Mouse (Mus musculus) layer of hippocampus, postnatal 10 days (tissue): Measurements from ENCODE around the gene Gtpbp3. TPM values are rescaled to one million over a fixed set of nuclear protein-coding genes. Genes with fewer than 3 reads are reported as not detected.
A peak's percentile ranks its signal among the peaks of the same experiment; 100 is the strongest.

Experiments
- DNase-seq, 2 experiments: peaks; one replicate each; pipeline ENCODE4 v3.0.0; 2021; ENCODE audit warnings: low spot score in 2 of 2
- long read RNA-seq: library from polyadenylated mRNA; stranded (forward); transcript quantifications from one replicate; pipeline ENCODE4 v2.0.0, GENCODE M21; 2023
- total RNA-seq, 2 experiments: library from RNA; stranded (reverse); gene quantifications; 2 replicates each; pipeline ENCODE4 v1.2.3; 2021

Gtpbp3 gene
- 10 to 100 TPM; 26.4 to 29.4 TPM for total RNA-seq
- long read RNA-seq, partial matches to known transcripts: 2 of 17 reads
- long read RNA-seq, other reads (novel, unspliced or antisense): 9 of 17 reads

GRCm38 (mm10) chr8:71487691-71488445, at the start of gene Gtpbp3:
Gene Gtpbp3 (plus strand): TSS chr8:71488103.
- peak; percentile 72 to 81 for DNase-seq

DNA sequence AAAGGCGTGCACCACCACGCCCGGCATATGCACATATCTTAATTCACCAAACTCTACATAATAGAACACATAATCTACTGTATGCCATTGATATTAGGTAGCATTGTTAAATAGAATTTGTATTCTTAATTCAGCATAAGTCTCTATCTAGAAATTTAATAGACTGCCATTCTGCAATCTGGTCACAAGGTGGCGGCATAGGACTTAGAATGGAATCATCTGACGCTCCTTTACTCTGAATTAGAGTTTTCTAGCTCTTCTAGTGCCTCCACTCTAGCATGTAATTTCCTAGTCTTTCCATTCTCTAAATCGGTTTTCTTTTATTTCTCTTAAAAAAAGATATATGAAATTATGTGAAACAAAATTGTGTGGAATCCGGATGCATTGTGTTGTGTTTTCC, 46.5 kb upstream of the Gtpbp3 start:
- peak; percentile 70 for DNase-seq

DNA sequence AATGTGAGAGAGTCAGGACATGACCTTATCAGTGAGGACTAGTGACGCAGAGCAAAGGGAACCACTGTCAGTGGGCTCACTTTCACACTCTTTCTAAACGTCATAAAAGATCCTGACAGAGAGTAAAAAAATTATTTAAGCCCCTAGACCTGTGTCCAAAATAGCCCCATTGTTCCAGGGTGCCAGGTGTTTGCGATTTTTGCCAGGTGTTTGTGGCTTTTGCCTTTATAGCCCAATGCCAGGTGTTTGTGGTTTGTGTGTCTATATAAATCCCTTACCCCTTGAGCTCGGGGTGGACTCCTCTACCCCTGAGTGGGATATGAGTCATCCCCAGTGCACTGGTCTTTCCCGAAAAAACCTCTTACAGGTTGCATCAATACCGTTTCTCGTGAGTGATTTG, 42.8 kb upstream of the Gtpbp3 start:
- no peak for DNase-seq

- DNase-seq: no peak
These were observed 36.6 kb upstream of the Gtpbp3 start for GRCm38 (mm10) chr8:71451337-71451736.

DNA sequence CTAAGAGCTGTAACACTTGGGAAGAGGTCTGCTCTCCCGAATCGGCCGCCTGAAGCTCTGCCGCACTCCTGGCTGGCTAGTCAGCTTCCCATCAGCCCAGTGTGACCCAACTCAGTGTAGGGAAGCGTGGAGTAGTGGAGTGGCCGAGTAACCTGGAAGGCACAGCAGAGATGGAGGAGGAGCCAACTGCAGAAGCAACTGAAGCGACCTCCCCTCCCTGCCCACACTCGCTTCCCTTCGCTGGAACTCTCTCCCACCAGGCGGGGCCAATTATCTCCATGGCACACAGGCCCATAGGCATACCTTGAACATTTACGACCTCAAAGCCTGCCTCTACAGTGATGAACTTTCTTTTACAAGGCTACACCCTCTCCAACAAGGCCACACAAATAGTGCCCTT, 36.1 kb upstream of the Gtpbp3 start:
- no peak for DNase-seq

DNA sequence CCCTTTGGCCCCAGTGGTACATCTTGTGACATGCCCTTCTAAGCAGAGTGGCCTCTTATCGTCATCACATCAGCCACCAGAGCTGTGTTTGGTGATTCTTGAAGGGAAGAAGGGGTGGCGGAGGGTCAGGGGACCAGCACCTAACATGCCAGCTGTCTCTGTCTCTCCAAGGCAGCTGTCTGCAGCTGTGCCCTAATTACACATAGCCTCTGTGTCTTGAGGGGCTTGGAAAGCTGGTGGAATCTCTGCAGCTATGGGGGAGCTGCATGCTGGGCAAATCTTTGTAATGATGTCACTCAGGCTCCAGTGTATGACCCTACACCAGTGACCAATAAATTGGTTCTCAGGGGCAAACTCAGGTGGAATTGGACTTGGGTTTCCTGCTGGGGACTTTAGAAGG, 35.2 kb upstream of the Gtpbp3 start:
- no peak for DNase-seq

DNA sequence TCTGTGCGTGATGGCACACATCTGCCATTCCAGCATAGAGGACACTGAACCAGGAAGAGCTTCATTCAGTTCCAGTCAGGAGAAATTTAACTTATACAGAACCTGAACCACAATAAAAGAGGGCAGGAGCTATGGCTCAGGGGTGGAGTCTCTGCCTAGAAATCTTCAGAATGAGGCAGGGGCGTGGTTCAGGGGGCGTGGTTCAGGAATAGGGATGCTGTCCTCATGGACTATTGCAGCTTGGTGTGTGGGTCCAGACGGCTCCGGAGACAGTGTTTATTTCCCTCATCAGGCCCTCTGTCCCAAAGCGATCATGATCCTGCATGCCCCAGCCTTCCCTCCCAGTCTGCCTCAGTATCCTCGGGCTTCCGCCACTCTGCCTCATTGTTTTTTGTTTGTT, 33.2 kb upstream of the Gtpbp3 start:
- no peak for DNase-seq

GRCm38 (mm10) chr8:71456906-71457305, 31.0 kb upstream of the Gtpbp3 start:
- DNase-seq: no peak

DNA sequence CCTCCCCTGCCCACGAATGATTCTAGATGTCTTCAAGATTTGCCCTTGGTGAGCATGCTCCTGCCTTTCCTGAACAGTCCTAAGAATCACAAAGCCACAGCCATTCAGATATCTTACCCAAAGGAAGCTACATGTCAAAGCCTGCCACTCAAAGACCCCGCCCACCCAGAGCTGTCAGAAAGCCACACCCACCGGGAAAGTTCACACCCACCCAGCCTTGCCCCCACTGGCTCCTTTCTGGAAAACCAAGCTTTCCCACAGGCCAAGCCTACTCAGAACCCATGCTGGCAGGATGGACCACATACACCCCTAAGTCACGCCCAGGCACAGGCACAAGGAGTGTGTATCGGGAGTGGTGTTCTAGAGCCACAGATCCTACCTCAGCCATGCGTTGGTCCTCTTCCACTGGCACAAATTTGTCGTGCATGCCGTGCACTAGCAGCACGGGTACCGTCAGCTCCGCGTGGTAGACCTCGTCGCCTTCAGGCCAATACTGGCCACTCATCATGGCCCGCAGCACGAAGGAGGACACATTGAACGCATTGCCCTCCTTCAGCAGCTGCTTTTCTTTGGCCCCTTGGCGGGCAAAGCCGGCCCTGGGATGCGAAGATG, 30.1 kb upstream of the Gtpbp3 start:
- no peak for DNase-seq

DNA sequence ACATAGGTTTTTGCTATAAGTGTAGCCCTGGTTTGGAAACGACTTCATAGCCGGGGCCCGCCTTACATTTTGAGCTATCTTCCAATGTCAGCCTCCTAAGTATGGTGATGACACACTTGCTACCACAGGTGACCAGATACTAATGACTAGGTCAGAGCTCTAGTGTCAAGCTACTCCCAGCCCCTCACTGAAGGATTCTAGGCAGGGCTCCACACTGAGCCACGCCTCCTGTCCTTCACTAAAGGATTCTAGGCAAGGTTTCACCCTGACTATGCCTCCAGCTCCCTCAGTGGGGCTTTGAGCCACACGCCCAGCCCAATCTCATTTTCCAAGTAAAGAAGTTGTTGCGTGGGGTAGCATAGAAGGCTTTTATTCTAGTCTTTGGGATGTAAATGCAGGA, 27.2 kb upstream of the Gtpbp3 start:
- no peak for DNase-seq

DNA sequence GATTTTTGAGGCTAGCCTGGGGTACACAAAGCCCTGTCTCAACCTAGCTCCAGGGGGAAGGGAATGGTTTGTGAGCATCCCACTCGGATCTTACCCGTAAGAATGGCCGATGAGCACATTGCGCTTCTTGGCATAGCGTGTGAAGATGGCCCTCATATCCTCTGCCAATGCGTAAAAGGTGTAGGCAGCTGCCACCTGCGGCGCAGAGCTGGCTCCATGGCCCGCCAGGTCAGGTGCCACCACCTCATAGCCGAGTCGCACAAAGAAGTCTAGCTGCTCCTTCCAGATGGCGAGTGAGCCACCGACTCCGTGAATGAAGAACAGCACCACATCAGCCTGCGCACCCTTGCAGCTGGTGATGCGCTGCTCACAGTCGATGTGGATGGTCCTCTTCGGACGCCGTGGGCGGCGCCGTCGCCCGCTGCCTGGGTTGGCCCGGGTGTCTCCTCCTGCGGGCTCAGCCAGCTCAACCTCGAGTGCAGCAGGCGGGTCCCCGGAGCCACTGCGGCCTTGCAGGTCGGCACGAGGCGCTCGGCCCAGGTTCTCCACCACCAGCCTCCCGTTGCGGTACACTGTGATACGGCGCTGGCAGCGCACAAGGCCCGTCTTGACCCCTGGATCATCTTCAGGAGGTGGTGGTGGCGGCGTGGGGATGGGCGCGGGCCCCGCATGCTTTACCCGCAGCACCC, 26.6 kb upstream of the Gtpbp3 start:
- DNase-seq: peak; percentile 10 to 34

DNA sequence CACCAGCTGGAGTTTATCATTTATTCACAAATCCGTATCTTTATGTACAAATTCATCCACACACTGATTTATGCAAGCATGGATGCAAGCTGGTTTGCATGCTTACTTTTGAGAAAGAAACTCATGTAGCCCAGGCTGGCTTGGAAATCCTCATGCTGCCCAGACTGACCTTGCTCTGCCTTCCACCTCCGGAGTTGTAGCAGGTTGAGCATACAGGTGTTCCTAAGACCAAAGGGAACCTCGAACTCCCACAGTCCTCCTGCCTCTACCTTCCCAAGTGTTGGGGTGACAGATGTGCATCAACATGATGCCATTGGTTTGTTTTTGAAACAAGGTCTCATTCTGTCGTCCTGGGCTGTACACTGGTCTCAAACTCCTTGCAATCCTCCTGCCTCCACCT, 25.7 kb upstream of the Gtpbp3 start:
- peak; percentile 7 to 13 for DNase-seq

DNA sequence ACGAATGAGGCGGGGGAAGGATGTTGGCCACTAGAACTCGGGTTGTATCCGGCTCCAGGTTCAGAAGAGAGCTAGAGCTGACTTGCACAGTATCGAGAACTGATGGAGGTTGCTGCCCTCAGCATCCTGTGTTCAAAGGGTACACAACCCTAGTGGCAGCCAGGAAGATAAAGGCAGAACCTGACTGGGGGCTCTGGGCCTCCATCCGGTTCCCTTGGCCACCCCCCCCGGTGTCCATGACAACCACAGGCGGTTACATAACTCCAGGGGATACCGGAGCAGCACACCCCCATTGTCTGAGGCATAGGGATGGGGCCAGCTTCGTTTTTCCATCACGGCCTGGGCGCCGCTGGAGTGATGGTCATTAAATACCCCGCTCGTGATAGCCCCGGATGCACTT, 25.1 kb upstream of the Gtpbp3 start:
- no peak for DNase-seq

- DNase-seq: peak; percentile 98 to 99
These were observed 24.5 kb upstream of the Gtpbp3 start, which contains the start of gene Abhd8 for GRCm38 (mm10) chr8:71463188-71464033. Gene Abhd8 (minus strand): TSS chr8:71463655.

DNA sequence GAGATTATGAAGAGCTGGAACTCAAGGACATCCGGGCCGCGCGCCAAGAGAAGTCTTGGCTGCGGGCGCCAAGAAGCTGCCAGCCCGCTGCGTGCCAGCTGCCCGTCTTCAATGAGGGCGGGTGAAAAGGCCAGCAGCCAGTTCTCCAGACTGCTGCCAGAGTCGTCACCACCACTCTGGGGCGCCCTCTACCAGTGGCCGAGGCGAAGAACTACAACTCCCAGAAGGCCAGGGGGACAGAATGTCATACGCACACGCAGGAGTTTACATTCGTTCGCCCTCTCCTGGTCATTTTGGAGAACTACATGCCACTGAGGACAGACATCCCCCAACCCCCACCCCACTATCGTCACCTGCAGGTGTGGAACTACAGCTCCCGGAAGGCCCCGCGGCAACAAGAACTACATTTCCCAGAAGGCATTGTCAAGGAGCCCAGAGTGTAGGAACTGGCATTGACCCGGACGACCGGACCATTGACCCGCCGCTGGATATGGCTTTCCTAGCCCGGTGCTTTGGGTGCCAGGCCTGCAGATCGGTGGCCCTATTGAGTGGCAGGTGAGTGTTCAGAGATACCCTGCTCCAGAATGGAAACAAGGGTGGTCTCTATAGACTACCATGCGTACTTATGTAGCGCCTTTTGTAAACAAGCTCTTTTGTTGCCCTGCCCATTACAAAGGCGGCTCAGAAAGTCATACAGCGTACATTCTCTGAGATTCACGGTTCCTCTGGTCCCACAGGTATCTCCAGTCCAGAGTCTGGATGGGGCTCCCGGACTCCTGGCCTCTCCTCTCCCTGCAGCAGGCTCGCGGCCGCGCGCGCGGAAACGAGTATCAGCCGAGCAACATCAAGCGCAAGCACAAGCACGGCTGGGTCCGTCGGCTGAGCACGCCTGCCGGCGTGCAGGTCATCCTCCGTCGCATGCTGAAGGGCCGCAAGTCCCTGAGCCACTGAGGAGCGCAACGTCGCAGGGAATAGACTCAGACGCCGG, 23.1 kb upstream of the Gtpbp3 start, which contains the start of gene Mrpl34:
TSS of gene Mrpl34 (plus strand) at position 447 of the 988 bp plus-strand sequence.
- DNase-seq: peak; percentile 99 to 100

- DNase-seq: no peak
These were observed 22.2 kb upstream of the Gtpbp3 start for GRCm38 (mm10) chr8:71465733-71466132.

DNA sequence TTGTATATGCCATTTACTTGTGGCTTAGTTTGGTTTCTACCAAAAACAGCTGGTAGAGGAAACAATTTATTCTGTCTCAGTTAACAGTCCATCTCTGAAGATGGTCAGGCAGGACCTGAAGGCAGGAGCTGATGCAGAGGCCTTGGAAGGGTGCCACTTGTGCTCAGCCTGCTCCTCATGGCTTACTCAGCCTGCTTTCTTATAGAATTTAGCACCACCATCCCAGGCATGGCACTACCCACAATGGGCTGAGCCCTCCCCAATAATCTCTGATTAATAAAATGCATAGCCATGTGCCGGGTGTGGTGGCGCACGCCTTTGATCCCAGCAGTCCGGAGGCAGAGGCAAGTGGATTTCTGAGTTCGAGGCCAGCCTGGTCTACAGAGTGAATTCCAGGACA, 21.7 kb upstream of the Gtpbp3 start:
- DNase-seq: peak; percentile 11 to 16

DNA sequence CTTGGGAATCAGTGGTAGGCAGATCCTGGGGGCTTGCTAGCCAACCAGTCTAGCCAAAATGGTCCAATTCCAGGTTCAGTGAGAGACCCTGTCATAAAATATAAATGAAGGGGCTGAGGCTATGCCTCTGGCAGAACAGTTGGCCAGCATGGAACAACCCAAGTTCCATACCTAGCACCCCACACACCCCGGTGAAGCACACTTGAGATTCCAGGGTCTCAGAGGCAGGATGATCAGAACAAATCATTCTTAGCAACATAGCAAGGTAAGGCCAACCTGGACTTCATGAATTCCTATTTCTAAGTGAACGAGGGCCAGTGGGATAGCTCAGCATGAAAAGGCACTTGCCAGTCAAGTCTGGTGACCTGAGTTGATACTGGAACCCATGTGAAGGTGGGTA, 20.7 kb upstream of the Gtpbp3 start:
- DNase-seq: no peak

DNA sequence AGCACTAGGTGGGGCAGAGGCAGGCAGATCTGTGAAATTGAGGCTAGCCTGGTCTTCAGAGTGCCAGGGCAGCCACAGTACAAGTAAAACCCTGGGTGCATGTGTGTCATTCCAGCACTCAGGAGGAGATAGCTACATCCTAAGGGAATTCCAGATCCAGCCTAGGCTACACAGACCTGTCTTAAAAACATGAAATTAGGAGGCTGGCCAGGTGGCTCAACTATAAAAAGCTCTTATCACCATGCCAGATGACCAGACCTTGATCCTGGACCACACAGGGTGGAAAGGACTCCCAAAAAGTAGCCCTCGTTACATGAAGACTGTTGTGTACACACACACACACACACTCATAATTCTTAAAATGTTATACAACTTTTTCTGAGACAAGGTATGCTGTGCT, 19.9 kb upstream of the Gtpbp3 start:
- no peak for DNase-seq

DNA sequence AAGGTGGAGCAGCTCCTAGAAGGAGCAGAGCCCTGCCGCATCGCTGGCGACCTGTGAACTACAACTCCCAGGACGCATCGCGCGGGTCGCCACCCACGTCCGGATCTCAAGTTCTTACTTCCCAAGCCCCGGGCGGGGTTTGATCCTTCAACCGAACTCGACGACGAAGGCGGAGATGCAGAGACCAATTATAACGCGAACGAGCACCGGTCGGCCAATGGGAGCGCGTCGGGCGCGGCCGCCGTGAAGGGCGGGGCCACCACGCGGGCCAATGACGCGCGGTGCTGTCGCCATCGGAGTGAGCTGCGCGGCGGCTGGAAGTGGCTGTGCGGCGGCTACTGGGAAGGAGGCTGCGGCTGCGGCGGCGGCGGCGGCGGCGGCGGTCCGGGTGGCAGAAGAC, 19.0 kb upstream of the Gtpbp3 start, which contains the start of gene Dda1:
TSS of gene Dda1 (plus strand) at position 284 of the 400 bp plus-strand sequence.
- DNase-seq: peak; percentile 95 to 96
